Mouse (Mus musculus) right cerebral cortex, adult 18-20 months (tissue): Measurements from ENCODE around the gene Defb21.
A peak's percentile ranks its signal among the peaks of the same experiment; 100 is the strongest.

Source experiments
- DNase-seq: peaks from one replicate; pipeline ENCODE4 v3.0.0; 2022; ENCODE audit warnings: mixed read lengths

The Defb21 gene

GRCm38 (mm10) chr2:152572114-152572794 lies at the start of gene Defb21:
Gene Defb21 (plus strand): TSS chr2:152572744.
- no peak for DNase-seq

- DNase-seq = no peak
Observed at GRCm38 (mm10) chr2:152539944-152540710, 32.4 kb upstream of the Defb21 start, which contains the start of gene Defb29. Gene Defb29 (minus strand): TSS chr2:152540098.

GRCm38 (mm10) chr2:152541979-152542378 lies 30.6 kb upstream of the Defb21 start:
- DNase-seq = no peak

GRCm38 (mm10) chr2:152542897-152543296 lies 29.6 kb upstream of the Defb21 start:
- no peak for DNase-seq

- DNase-seq = no peak
Observed at GRCm38 (mm10) chr2:152543478-152543877, 29.1 kb upstream of the Defb21 start.

- peak; percentile 67 for DNase-seq
Observed at GRCm38 (mm10) chr2:152544691-152545090, 27.9 kb upstream of the Defb21 start.

GRCm38 (mm10) chr2:152548124-152548523 lies 24.4 kb upstream of the Defb21 start:
- no peak for DNase-seq

GRCm38 (mm10) chr2:152553774-152554423 lies 18.6 kb upstream of the Defb21 start:
- peak; percentile 66 for DNase-seq

GRCm38 (mm10) chr2:152556655-152557054 lies 15.9 kb upstream of the Defb21 start:
- no peak for DNase-seq

- DNase-seq = no peak
Observed at GRCm38 (mm10) chr2:152569038-152569437, 3.5 kb upstream of the Defb21 start, which contains the start of gene Gm17416. Gene Gm17416 (plus strand): TSS chr2:152569338.

GRCm38 (mm10) chr2:152569881-152570280 lies 2.7 kb upstream of the Defb21 start:
- DNase-seq = no peak

GRCm38 (mm10) chr2:152570313-152570712 lies 2.2 kb upstream of the Defb21 start:
- DNase-seq = no peak

- DNase-seq = no peak
Observed at GRCm38 (mm10) chr2:152573484-152573883, 940 bp downstream of the Defb21 start.

GRCm38 (mm10) chr2:152580107-152580506 lies 7.6 kb downstream of the Defb21 start, which contains the start of gene Defb19:
Gene Defb19 (minus strand): TSS chr2:152580312.
- DNase-seq = no peak

- no peak for DNase-seq
Observed at GRCm38 (mm10) chr2:152580612-152581011, 8.1 kb downstream of the Defb21 start.

- DNase-seq = no peak
Observed at GRCm38 (mm10) chr2:152586926-152587560, 14.5 kb downstream of the Defb21 start.

- DNase-seq = no peak
Observed at GRCm38 (mm10) chr2:152588450-152588849, 15.9 kb downstream of the Defb21 start.

- no peak for DNase-seq
Observed at GRCm38 (mm10) chr2:152589021-152589420, 16.5 kb downstream of the Defb21 start.

GRCm38 (mm10) chr2:152599299-152599698 lies 26.8 kb downstream of the Defb21 start, which contains the start of gene Defb45:
Gene Defb45 (minus strand): TSS chr2:152599399.
- no peak for DNase-seq

GRCm38 (mm10) chr2:152600076-152600475 lies 27.5 kb downstream of the Defb21 start:
- no peak for DNase-seq

- DNase-seq = no peak
Observed at GRCm38 (mm10) chr2:152601275-152601960, 28.9 kb downstream of the Defb21 start.

GRCm38 (mm10) chr2:152604057-152604456 lies 31.5 kb downstream of the Defb21 start, which contains the start of gene Defb36:
Gene Defb36 (plus strand): TSS chr2:152604327.
- no peak for DNase-seq
